Mouse (Mus musculus) midbrain, embryonic 14.5 days (tissue): ENCODE data around the gene Ccl8. TPM values are rescaled to one million over a fixed set of nuclear protein-coding genes. Genes with fewer than 3 reads are reported as not detected.

Experiments
- ATAC-seq: fragments of 200-750 bp; cut with Nextera tagmentation; 2 replicates; pipeline ENCODE4 v1.8.0; 2017; ENCODE audit warnings: moderate number of reproducible peaks, moderate library complexity; ENCODE audit not compliant: low FRiP score, low TSS enrichment
- DNase-seq: peaks from one replicate; pipeline ENCODE4 v3.0.0-alpha.2; 2015
- H3K27ac ChIP-seq: fragments of 300-500 bp; sonication (generic); replicated peaks from 2 replicates; pipeline ENCODE4 v1.5.1; 2014; ENCODE audit warnings: mild to moderate bottlenecking, low read depth, low read length, moderate library complexity
- H3K27me3 ChIP-seq: fragments of 300-500 bp; sonication (generic); 2 replicates; pipeline ENCODE4 v1.6.1; 2014; ENCODE audit warnings: low read length, control low read depth, mixed read lengths; ENCODE audit not compliant: control insufficient read depth, insufficient read depth
- H3K36me3 ChIP-seq: fragments of 300-500 bp; sonication (generic); 2 replicates; pipeline ENCODE4 v1.6.1; 2014; ENCODE audit warnings: low read length, control low read depth; ENCODE audit not compliant: control insufficient read depth, insufficient read depth
- H3K4me1 ChIP-seq: fragments of 300-500 bp; sonication (generic); 2 replicates; pipeline ENCODE4 v1.6.1; 2014; ENCODE audit warnings: mild to moderate bottlenecking, antibody characterized with exemption, low read length, control low read depth; ENCODE audit not compliant: control insufficient read depth, insufficient read depth
- H3K4me2 ChIP-seq: fragments of 300-500 bp; sonication (generic); 2 replicates; pipeline ENCODE4 v1.6.1; 2014; ENCODE audit warnings: mild to moderate bottlenecking, low read length, moderate library complexity
- H3K4me3 ChIP-seq: fragments of 300-500 bp; sonication (generic); replicated peaks from 2 replicates; pipeline ENCODE4 v1.5.1; 2014; ENCODE audit warnings: low read depth, low read length
- H3K9ac ChIP-seq: fragments of 300-500 bp; sonication (generic); replicated peaks from 2 replicates; pipeline ENCODE4 v1.6.1; 2014; ENCODE audit warnings: mild to moderate bottlenecking, low read length, moderate library complexity
- H3K9me3 ChIP-seq: fragments of 300-500 bp; sonication (generic); 2 replicates; pipeline ENCODE4 v1.6.1; 2016; ENCODE audit warnings: low read length, control low read depth, mixed read lengths; ENCODE audit not compliant: control insufficient read depth
- WGBS: fragments of 180-500 bp; shearing (Covaris S2); extraction: QIAGEN DNeasy Blood & Tissue Kit; methylation state at CpG from one replicate; pipeline ENCODE4 v1.1.7; 2014; 5-methylcytosine and 5-hydroxymethylcytosine counted together
- polyA plus RNA-seq: library from polyadenylated mRNA; unstranded; fragments of >200 nt; fragmentation: Nextera tagmentation; extraction: Ambion mirVana; gene quantifications from 2 replicates; pipeline ENCODE4 v1.2.1, GENCODE M21; 2014

Ccl8 gene
- polyA plus RNA-seq, 1 experiment from 2014 or later: not detected

DNA sequence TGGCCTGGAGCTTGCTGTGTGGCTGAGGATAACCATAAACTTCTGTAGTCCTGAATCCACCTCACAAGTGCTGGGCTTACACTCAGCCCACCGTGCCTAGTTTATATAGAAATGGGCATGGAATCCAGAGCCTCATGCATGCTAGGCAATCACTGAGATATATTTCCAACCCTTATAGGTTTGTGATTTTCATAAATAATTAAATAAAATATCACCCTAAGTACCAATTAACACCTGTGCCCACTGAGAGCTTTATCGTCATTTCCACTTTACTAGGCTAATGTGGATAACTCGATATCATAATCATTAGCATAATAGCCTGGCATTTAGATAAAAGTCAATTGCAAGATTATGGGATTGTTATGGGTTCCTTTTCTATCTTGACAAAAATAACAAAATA is 30.6 kb upstream of the Ccl8 start:
- no peak overlapping the region for H3K27ac ChIP-seq
- H3K4me3 ChIP-seq: no peak overlapping the region
- DNase-seq: no peak
- no peaks in the 10 kb centered on the region for H3K9me3 ChIP-seq
- no peaks in the 10 kb centered on the region for H3K27me3 ChIP-seq
- WGBS: 89% methylated on average over 3 of the region's 3 CpGs
- H3K4me1 ChIP-seq: no peaks in the 10 kb centered on the region
- H3K36me3 ChIP-seq: no peaks in the 10 kb centered on the region
- H3K4me2 ChIP-seq: no peak overlapping the region
- ATAC-seq: no peak
- no peak overlapping the region for H3K9ac ChIP-seq

- no peak overlapping the region for H3K27ac ChIP-seq
- H3K4me1 ChIP-seq: no peaks in the 10 kb centered on the region
- no peaks in the 10 kb centered on the region for H3K27me3 ChIP-seq
- H3K36me3 ChIP-seq: no peaks in the 10 kb centered on the region
- DNase-seq (no peak), ATAC-seq (no peak)
- no peak overlapping the region for H3K4me2 ChIP-seq
- no peaks in the 10 kb centered on the region for H3K9me3 ChIP-seq
- no peak overlapping the region for H3K9ac ChIP-seq
- WGBS: 90% methylated on average over 10 of the region's 10 CpGs
- H3K4me3 ChIP-seq: no peak overlapping the region
Measured at GRCm38 (mm10) chr11:82099511-82100323, 15.3 kb upstream of the Ccl8 start.

DNA sequence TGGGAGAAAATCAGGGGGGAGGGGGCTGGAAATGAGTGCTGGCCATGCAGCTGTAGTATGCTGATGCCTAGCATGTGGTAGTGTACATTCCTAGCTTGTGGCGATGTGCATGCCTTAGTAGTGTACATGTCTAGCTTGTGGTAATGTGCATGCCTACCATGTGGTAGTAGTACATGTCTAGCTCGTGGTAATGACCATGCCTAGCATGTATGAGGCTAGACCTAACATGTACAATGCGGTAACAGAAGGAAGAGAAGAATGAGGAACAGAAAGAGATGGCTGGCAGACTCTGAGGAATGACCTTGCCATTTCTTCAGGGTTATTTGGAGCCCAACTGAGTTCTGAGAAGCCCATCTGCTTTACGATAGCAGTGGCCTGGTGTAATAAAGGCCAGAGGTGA is 13.9 kb upstream of the Ccl8 start:
- H3K9ac ChIP-seq: no peak overlapping the region
- H3K27me3 ChIP-seq: no peaks in the 10 kb centered on the region
- 82% methylated on average over 4 of the region's 4 CpGs for WGBS
- no peak overlapping the region for H3K4me2 ChIP-seq
- no peaks in the 10 kb centered on the region for H3K36me3 ChIP-seq
- no peak for DNase-seq
- no peak overlapping the region for H3K4me3 ChIP-seq
- H3K27ac ChIP-seq: no peak overlapping the region
- H3K9me3 ChIP-seq: no peaks in the 10 kb centered on the region; the same call in 1 of the 2 replicates
- H3K4me1 ChIP-seq: no peaks in the 10 kb centered on the region
- no peak for ATAC-seq

DNA sequence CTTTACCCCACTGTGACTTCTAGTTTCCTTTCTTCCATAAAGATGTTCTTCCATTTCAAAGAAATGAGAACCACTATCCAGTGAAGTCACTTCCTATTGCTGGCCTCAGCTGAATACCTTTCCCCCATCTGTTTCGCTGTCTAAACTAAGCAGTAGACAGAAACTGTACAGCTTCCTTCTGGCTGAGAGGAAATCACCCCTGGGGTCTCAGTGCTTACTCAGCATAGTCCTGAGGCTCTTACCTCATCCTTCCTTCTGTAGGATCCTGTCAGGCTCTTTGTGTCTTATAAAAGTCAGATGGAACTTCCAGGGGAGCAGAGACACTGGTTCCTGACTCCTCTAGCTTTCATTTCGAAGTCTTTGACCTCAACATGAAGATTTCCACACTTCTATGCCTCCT is 13.5 kb upstream of the Ccl8 start, which contains the start of gene Ccl12:
Ccl12 (plus strand) TSS at position 317 of the 400 bp plus-strand sequence.
- Histone ChIP-seq H3K27me3 (no peaks in the 10 kb centered on the region), H3K36me3 (no peaks in the 10 kb centered on the region), H3K4me2 (no peak within 1 kb of the TSS), H3K4me1 (no peaks in the 10 kb centered on the region), H3K9ac (no peak within 1 kb of the TSS), H3K27ac (no peak within 1 kb of the TSS), H3K9me3 (no peaks in the 10 kb centered on the region; the same call in 1 of the 2 replicates), H3K4me3 (no peak within 1 kb of the TSS)
- no peak for DNase-seq
- 70% methylated on average over 2 of the region's 2 CpGs for WGBS
- ATAC-seq: no peak

- Histone ChIP-seq H3K27ac (no peak overlapping the region), H3K27me3 (no peaks in the 10 kb centered on the region), H3K4me2 (no peak overlapping the region), H3K4me1 (no peaks in the 10 kb centered on the region), H3K4me3 (no peak overlapping the region), H3K9ac (no peak overlapping the region), H3K36me3 (no peaks in the 10 kb centered on the region), H3K9me3 (no peaks in the 10 kb centered on the region; the same call in 1 of the 2 replicates)
- DNase-seq: no peak
- ATAC-seq: no peak
Measured at GRCm38 (mm10) chr11:82109611-82110010, 5.4 kb upstream of the Ccl8 start.

GRCm38 (mm10) chr11:82110372-82111248 is 4.4 kb upstream of the Ccl8 start:
- Histone ChIP-seq H3K27ac (no peak overlapping the region), H3K27me3 (no peaks in the 10 kb centered on the region), H3K4me2 (no peak overlapping the region), H3K9me3 (no peaks in the 10 kb centered on the region), H3K4me3 (no peak overlapping the region), H3K36me3 (no peaks in the 10 kb centered on the region), H3K4me1 (no peaks in the 10 kb centered on the region), H3K9ac (no peak overlapping the region)
- WGBS: 85% methylated on average over 6 of the region's 6 CpGs
- DNase-seq (no peak), ATAC-seq (no peak)

DNA sequence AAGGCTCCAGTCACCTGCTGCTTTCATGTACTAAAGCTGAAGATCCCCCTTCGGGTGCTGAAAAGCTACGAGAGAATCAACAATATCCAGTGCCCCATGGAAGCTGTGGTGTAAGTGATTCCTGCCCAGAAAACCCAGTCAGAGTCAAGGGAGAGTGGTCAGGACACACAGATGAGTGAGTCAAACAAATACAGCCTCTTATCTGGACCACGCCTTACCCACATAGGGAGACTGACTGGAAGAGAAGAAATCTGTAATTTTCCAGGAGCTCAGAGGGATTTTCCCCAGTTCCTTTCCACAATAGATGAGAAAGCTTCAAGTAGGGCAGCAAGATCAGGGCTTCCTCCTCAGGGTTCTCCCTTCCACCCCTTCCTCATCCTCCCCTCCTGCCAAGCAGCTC is 1.1 kb downstream of the Ccl8 start:
- H3K4me3 ChIP-seq: no peak overlapping the region
- no peaks in the 10 kb centered on the region for H3K9me3 ChIP-seq
- DNase-seq (no peak), ATAC-seq (no peak)
- H3K9ac ChIP-seq: no peak overlapping the region
- 89% methylated on average over 3 of the region's 3 CpGs for WGBS
- no peaks in the 10 kb centered on the region for H3K4me1 ChIP-seq
- no peaks in the 10 kb centered on the region for H3K27me3 ChIP-seq
- H3K27ac ChIP-seq: no peak overlapping the region
- no peaks in the 10 kb centered on the region for H3K36me3 ChIP-seq
- no peak overlapping the region for H3K4me2 ChIP-seq

DNA sequence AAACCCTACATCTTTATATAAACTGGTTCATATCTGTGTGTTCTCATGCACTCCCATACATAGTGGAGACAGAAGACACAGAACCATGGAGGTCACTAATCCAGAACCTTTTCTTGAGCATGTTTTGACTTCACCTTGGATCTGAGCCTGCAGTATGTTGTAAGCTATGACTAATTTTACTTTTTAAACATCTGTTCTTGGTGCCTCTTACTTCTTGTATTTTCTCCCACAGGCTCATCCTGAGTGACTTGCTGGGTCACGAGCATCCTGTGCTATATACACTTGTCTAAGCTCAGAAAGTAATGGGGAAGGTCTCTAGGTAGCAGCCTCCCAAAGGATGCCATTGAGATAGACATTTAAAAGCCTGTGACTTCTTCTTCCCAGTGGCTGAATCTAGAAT is 18.0 kb downstream of the Ccl8 start:
- Histone ChIP-seq H3K27ac (no peak overlapping the region), H3K9ac (no peak overlapping the region), H3K36me3 (no peaks in the 10 kb centered on the region), H3K27me3 (no peaks in the 10 kb centered on the region), H3K4me1 (no peaks in the 10 kb centered on the region), H3K4me3 (no peak overlapping the region), H3K9me3 (no peaks in the 10 kb centered on the region), H3K4me2 (no peak overlapping the region)
- ATAC-seq: no peak
- no peak for DNase-seq
- 77% methylated on average over 1 of the region's 1 CpGs for WGBS
